Mouse (Mus musculus) midbrain, embryonic 14.5 days (tissue): ENCODE measurements around the gene Stac2. TPM values are rescaled to one million over a fixed set of nuclear protein-coding genes. Genes with fewer than 3 reads are reported as not detected.

Source experiments
- ATAC-seq: fragments of 200-750 bp; cut with Nextera tagmentation; 2 replicates; pipeline ENCODE4 v1.8.0; 2017; ENCODE audit warnings: moderate number of reproducible peaks, moderate library complexity; ENCODE audit not compliant: low FRiP score, low TSS enrichment
- DNase-seq: peaks from one replicate; pipeline ENCODE4 v3.0.0-alpha.2; 2015
- H3K27ac ChIP-seq: fragments of 300-500 bp; sonication (generic); replicated peaks from 2 replicates; pipeline ENCODE4 v1.5.1; 2014; ENCODE audit warnings: mild to moderate bottlenecking, low read depth, low read length, moderate library complexity
- H3K27me3 ChIP-seq: fragments of 300-500 bp; sonication (generic); 2 replicates; pipeline ENCODE4 v1.6.1; 2014; ENCODE audit warnings: low read length, control low read depth, mixed read lengths; ENCODE audit not compliant: control insufficient read depth, insufficient read depth
- H3K36me3 ChIP-seq: fragments of 300-500 bp; sonication (generic); 2 replicates; pipeline ENCODE4 v1.6.1; 2014; ENCODE audit warnings: low read length, control low read depth; ENCODE audit not compliant: control insufficient read depth, insufficient read depth
- H3K4me1 ChIP-seq: fragments of 300-500 bp; sonication (generic); 2 replicates; pipeline ENCODE4 v1.6.1; 2014; ENCODE audit warnings: mild to moderate bottlenecking, antibody characterized with exemption, low read length, control low read depth; ENCODE audit not compliant: control insufficient read depth, insufficient read depth
- H3K4me2 ChIP-seq: fragments of 300-500 bp; sonication (generic); 2 replicates; pipeline ENCODE4 v1.6.1; 2014; ENCODE audit warnings: mild to moderate bottlenecking, low read length, moderate library complexity
- H3K4me3 ChIP-seq: fragments of 300-500 bp; sonication (generic); replicated peaks from 2 replicates; pipeline ENCODE4 v1.5.1; 2014; ENCODE audit warnings: low read depth, low read length
- H3K9ac ChIP-seq: fragments of 300-500 bp; sonication (generic); replicated peaks from 2 replicates; pipeline ENCODE4 v1.6.1; 2014; ENCODE audit warnings: mild to moderate bottlenecking, low read length, moderate library complexity
- H3K9me3 ChIP-seq: fragments of 300-500 bp; sonication (generic); 2 replicates; pipeline ENCODE4 v1.6.1; 2016; ENCODE audit warnings: low read length, control low read depth, mixed read lengths; ENCODE audit not compliant: control insufficient read depth
- WGBS: fragments of 180-500 bp; shearing (Covaris S2); extraction: QIAGEN DNeasy Blood & Tissue Kit; methylation state at CpG from one replicate; pipeline ENCODE4 v1.1.7; 2014; 5-methylcytosine and 5-hydroxymethylcytosine counted together
- polyA plus RNA-seq: library from polyadenylated mRNA; unstranded; fragments of >200 nt; fragmentation: Nextera tagmentation; extraction: Ambion mirVana; gene quantifications from 2 replicates; pipeline ENCODE4 v1.2.1, GENCODE M21; 2014

Stac2 gene
- polyA plus RNA-seq, 1 experiment from 2014 or later = 2.9 TPM

DNA sequence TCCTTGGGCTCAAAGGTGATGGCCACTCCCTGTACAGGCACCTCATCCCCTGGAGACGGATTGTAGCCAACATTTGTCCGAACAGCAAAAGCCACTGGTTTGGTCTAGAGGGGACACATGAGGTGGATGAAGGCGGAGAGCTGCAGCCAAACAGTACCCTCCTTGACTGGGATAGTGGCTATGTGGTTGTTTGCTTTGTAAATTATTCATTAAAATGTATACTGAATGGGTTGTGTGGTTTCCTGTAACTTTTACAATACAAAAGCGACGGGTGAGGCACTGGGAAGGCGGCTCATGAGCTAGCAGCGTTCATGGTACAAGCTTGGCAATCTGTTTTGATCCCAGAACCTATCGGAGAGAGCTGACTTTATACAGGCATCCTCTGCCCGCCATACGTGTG is 40.4 kb downstream of the Stac2 start:
- peaks cover 91% of the 10 kb centered on the region for H3K36me3 ChIP-seq
- H3K4me2 ChIP-seq = no peak overlapping the region
- no peak overlapping the region for H3K4me3 ChIP-seq
- no peaks in the 10 kb centered on the region for H3K9me3 ChIP-seq
- no peaks in the 10 kb centered on the region for H3K4me1 ChIP-seq
- no peaks in the 10 kb centered on the region for H3K27me3 ChIP-seq
- 84% methylated on average over 10 of the region's 10 CpGs for WGBS
- H3K9ac ChIP-seq = no peak overlapping the region
- ATAC-seq (no peak), DNase-seq (no peak)
- H3K27ac ChIP-seq = no peak overlapping the region

DNA sequence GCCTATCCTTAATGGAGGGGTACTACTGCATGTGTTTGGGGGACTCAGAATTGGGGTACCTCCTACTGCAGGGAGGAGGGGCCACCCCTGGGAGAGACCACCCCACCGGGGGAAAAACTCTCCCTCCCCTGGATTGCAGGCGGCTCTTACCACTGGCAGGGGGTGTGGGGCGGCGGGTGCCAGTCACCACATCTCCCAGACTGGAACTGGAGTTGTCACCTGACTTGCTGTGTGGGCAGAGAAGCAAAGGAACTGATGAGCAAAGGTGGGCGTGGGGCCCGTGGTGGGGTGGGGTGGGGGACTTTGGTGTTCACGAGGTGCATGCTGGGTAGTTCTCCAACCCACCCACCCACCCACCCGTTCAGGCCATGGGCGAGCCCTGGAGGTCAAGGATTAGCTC is 41.5 kb downstream of the Stac2 start:
- Histone ChIP-seq H3K27me3 (no peaks in the 10 kb centered on the region), H3K27ac (no peak overlapping the region), H3K9me3 (no peaks in the 10 kb centered on the region), H3K36me3 (peaks cover 91% of the 10 kb centered on the region), H3K9ac (no peak overlapping the region), H3K4me3 (no peak overlapping the region), H3K4me1 (no peaks in the 10 kb centered on the region), H3K4me2 (no peak overlapping the region)
- WGBS = 58% methylated on average over 9 of the region's 9 CpGs
- no peak for ATAC-seq
- DNase-seq = no peak

DNA sequence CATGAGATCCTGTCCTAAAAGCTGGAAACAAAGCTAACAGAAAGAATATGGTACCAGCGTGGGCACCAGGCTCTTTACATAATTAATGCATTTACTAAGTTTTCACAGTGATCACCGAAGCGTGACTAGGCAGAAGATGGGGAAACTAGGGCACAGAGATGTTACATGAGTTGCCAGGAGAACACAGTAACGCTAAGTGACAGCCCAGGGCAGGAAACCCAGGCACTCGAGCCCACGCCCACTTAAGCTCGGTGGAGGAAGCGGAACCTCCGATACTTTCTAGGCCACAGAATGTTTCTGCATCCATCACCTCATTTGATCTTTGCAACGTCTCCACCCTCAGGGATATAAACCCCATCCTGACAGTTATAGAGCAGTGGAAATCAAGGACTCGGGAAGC is 45.2 kb downstream of the Stac2 start:
- Histone ChIP-seq H3K36me3 (peaks cover 94% of the 10 kb centered on the region), H3K9ac (no peak overlapping the region), H3K4me2 (no peak overlapping the region), H3K27ac (no peak overlapping the region), H3K27me3 (no peaks in the 10 kb centered on the region), H3K4me1 (0 out of 2 replicates have a peak, but pooled peaks cover 3% of the 10 kb centered on the region), H3K9me3 (no peaks in the 10 kb centered on the region), H3K4me3 (no peak overlapping the region)
- DNase-seq (no peak), ATAC-seq (no peak)
- 83% methylated on average over 11 of the region's 11 CpGs for WGBS

DNA sequence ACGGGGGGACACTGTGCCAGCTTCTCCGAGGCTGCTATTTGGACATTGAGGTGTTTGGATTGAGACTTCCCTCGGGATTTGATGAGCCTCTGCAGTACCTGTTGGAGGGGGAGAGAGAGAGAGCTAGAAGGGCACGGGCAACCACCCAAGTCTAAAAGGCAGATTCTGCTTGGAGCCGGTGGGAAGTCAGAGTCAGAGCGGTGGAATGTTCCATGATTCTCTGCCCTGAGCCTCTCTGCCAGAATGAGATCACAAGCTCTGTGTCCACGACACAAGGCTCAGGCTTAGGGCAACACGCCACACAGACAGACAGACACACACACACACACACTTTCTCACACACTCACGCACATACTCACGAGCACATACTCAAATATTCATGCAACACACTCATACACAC is 47.6 kb downstream of the Stac2 start:
- 88% methylated on average over 10 of the region's 10 CpGs for WGBS
- H3K9ac ChIP-seq = no peak overlapping the region
- H3K9me3 ChIP-seq = no peaks in the 10 kb centered on the region
- DNase-seq = no peak
- H3K36me3 ChIP-seq = peaks cover 78% of the 10 kb centered on the region
- H3K27ac ChIP-seq = no peak overlapping the region
- H3K27me3 ChIP-seq = no peaks in the 10 kb centered on the region
- 0 out of 2 replicates have a peak, but pooled peaks cover 5% of the 10 kb centered on the region for H3K4me1 ChIP-seq
- ATAC-seq = no peak
- H3K4me3 ChIP-seq = no peak overlapping the region
- H3K4me2 ChIP-seq = no peak overlapping the region

DNA sequence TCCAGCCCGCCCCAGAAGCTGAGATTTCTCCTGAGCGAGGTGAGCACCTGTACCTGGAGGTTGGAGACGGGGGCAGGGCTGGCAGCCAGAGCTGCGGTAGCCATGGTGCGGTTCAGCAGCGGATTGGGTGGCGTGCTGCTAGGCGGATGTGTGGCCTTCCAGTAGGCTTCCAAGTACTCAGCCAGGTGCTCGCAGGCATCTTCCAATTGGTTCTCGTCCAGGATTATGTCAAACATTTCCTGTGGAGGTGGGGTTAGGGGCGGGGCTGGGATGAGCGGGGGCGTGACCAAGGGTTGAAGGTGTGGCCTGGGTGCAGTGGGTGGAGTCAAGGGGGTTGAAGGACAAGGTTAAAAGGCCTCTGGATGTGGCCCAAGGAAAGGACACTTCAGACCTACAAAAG is 48.2 kb downstream of the Stac2 start:
- H3K4me2 ChIP-seq = no peak overlapping the region
- H3K4me3 ChIP-seq = no peak overlapping the region
- peaks cover 72% of the 10 kb centered on the region for H3K36me3 ChIP-seq
- 0 out of 2 replicates have a peak, but pooled peaks cover 5% of the 10 kb centered on the region for H3K4me1 ChIP-seq
- no peak overlapping the region for H3K9ac ChIP-seq
- no peak for DNase-seq
- H3K27ac ChIP-seq = no peak overlapping the region
- H3K9me3 ChIP-seq = no peaks in the 10 kb centered on the region
- 53% methylated on average over 13 of the region's 13 CpGs for WGBS
- no peak for ATAC-seq
- no peaks in the 10 kb centered on the region for H3K27me3 ChIP-seq

DNA sequence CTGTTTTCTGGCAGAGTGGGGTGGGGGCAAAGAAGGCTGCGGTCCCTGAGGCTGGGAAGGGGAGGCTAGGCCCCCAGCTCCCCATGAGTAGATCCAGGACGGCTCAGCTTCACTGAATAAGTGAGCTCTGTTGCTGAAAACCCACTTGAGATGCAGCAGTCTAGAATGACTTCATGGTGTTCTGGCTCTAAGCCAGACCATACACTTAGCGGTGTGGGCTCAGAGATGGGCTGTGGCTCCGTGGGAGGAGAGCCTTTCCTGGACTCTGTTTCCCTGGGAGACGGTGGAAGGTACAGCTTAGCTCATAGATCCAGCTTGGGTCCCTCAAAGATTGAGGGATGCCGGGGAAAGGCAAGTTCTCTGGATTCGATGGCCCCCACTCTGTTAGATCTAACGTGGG is 49.1 kb downstream of the Stac2 start:
- no peaks in the 10 kb centered on the region for H3K27me3 ChIP-seq
- H3K36me3 ChIP-seq = peaks cover 63% of the 10 kb centered on the region
- H3K4me3 ChIP-seq = no peak overlapping the region
- H3K27ac ChIP-seq = no peak overlapping the region
- H3K9me3 ChIP-seq = no peaks in the 10 kb centered on the region
- H3K9ac ChIP-seq = no peak overlapping the region
- DNase-seq (peak; percentile 40), ATAC-seq (no peak)
- 0 out of 2 replicates have a peak, but pooled peaks cover 5% of the 10 kb centered on the region for H3K4me1 ChIP-seq
- WGBS = 80% methylated on average over 8 of the region's 8 CpGs
- H3K4me2 ChIP-seq = no peak overlapping the region

DNA sequence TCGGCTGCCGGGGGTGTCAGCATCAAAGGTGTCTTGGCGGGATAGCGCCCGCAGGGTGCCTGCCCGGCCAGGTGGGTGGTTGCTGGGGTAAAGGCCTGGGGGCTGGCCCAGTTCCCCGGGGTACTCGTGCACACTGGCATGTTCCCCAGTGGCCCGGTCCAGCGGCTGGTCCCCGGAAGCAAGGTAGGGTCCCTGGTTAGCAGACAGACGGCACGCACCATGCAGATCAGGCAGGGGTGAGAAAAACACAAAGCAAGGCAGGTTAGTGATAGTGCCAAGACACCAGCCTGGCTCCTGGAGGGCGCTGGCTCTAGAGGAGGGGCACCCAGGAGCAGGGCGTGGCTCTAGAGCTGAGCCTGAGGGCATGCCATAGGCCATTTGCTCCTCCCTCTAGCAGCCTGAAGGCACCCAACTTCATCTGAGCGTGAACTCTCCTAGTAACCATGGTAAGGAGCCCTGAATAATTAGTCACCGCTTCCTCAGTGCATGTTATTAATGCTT is 50.0 kb downstream of the Stac2 start:
- Histone ChIP-seq H3K36me3 (peaks cover 53% of the 10 kb centered on the region), H3K9ac (no peak overlapping the region), H3K4me3 (no peak overlapping the region), H3K27ac (no peak overlapping the region; the same call in 1 of the 2 replicates), H3K27me3 (no peaks in the 10 kb centered on the region), H3K4me1 (0 out of 2 replicates have a peak, but pooled peaks cover 5% of the 10 kb centered on the region), H3K9me3 (no peaks in the 10 kb centered on the region), H3K4me2 (no peak overlapping the region)
- DNase-seq (peak; percentile 41), ATAC-seq (no peak)
- WGBS = 40% methylated on average over 17 of the region's 17 CpGs

DNA sequence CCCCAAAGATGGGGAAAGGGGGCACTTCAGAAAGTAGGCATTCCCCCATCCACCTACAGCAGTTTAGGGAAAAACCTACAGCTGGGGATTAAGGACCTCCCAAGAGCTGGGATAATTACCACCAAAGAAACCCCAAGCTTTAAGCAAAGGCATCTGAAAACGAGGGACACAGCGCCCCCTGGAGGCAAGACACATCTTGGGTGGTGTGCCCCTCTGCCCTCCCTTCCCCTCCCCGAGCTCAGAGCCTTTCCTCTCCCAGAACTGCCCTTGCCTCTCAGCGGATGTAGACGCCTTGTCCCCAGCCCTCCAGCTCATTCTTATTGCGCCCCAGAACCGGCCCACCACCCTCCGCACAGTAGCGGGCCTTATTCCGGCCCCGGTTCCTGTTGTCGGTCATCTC is 50.6 kb downstream of the Stac2 start:
- H3K4me2 ChIP-seq = no peak overlapping the region
- no peak overlapping the region for H3K27ac ChIP-seq
- no peak for ATAC-seq
- H3K4me3 ChIP-seq = no peak overlapping the region
- H3K9me3 ChIP-seq = no peaks in the 10 kb centered on the region
- peaks cover 47% of the 10 kb centered on the region for H3K36me3 ChIP-seq
- peak; percentile 81 for DNase-seq
- WGBS = 8% methylated on average over 12 of the region's 12 CpGs
- 0 out of 2 replicates have a peak, but pooled peaks cover 5% of the 10 kb centered on the region for H3K4me1 ChIP-seq
- no peaks in the 10 kb centered on the region for H3K27me3 ChIP-seq
- H3K9ac ChIP-seq = no peak overlapping the region

DNA sequence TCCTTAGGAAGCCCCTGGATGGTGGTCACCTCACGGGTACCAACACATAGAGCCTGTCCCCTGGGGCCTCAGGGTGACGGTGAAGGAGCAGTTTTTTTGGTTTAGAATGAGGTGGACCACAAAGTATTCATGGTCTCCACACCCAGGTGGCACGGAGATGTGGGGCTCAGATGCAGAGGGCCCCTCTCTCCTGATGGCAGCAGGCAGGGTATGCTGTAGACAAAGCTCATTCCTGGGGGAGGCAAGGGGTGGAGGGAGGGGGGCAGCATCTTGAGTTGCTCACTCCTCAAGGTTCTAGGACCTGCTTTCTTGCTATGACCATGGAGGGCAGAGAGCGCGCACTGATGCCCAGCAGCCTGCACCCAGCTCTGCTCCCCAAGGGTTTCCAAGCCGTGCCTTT is 51.3 kb downstream of the Stac2 start:
- Histone ChIP-seq H3K9me3 (no peaks in the 10 kb centered on the region), H3K36me3 (peaks cover 41% of the 10 kb centered on the region), H3K4me2 (no peak overlapping the region), H3K4me3 (no peak overlapping the region), H3K4me1 (0 out of 2 replicates have a peak, but pooled peaks cover 5% of the 10 kb centered on the region), H3K27ac (no peak overlapping the region), H3K27me3 (no peaks in the 10 kb centered on the region), H3K9ac (no peak overlapping the region)
- no peak for DNase-seq
- 50% methylated on average over 6 of the region's 6 CpGs for WGBS
- no peak for ATAC-seq
